Mouse (Mus musculus) thymus, adult 2 months (tissue): ENCODE data around the gene Cntn5. TPM values are rescaled to one million over a fixed set of nuclear protein-coding genes. Genes with fewer than 3 reads are reported as not detected.

Experiments used
- DNase-seq: peaks from one replicate; pipeline ENCODE4 v3.0.0; 2021
- H3K27ac ChIP-seq: fragments of 200-500 bp; 2 replicates; pipeline ENCODE4 v1.5.1; 2012; ENCODE audit warnings: low read length, control low read depth; ENCODE audit not compliant: control insufficient read depth, insufficient read depth
- H3K27me3 ChIP-seq: fragments of 200-500 bp; 2 replicates; pipeline ENCODE4 v1.6.1; 2012; ENCODE audit warnings: mild to moderate bottlenecking, low read length, moderate library complexity, mixed read lengths; ENCODE audit not compliant: control insufficient read depth, insufficient read depth
- H3K36me3 ChIP-seq: fragments of 200-500 bp; 2 replicates; pipeline ENCODE4 v1.6.1; 2012; ENCODE audit warnings: mild to moderate bottlenecking, low read length, moderate library complexity; ENCODE audit not compliant: control insufficient read depth, insufficient read depth
- H3K4me1 ChIP-seq: fragments of 200-500 bp; replicated peaks from 2 replicates; pipeline ENCODE4 v1.6.1; 2012; ENCODE audit warnings: low read length; ENCODE audit not compliant: control insufficient read depth, insufficient read depth
- H3K4me3 ChIP-seq: fragments of 200-500 bp; 2 replicates; pipeline ENCODE4 v1.5.1; 2012; ENCODE audit warnings: mild to moderate bottlenecking, low read length, control low read depth, moderate library complexity; ENCODE audit not compliant: control insufficient read depth, insufficient read depth
- CTCF ChIP-seq: fragments of 200-500 bp; IDR thresholded peaks from 2 replicates; pipeline ENCODE4 v1.5.1; 2012; ENCODE audit warnings: mild to moderate bottlenecking, control low read depth, low read length, moderate library complexity, borderline replicate concordance; ENCODE audit not compliant: control insufficient read depth, poor library complexity, insufficient read depth; ENCODE audit errors: extremely low read depth
- POLR2A ChIP-seq: fragments of 200-500 bp; IDR thresholded peaks from 2 replicates; pipeline ENCODE4 v1.6.1; 2012; ENCODE audit warnings: mild to moderate bottlenecking, low read length, control low read depth, moderate library complexity; ENCODE audit not compliant: control insufficient read depth, poor library complexity, insufficient read depth; ENCODE audit errors: extremely low read depth
- WGBS: fragments of 180-500 bp; shearing (Covaris S2); methylation state at CpG from one replicate; pipeline ENCODE4 v1.1.7; 2018; 5-methylcytosine and 5-hydroxymethylcytosine counted together
- polyA plus RNA-seq: library from polyadenylated mRNA; depleted of rRNA; stranded (reverse); fragments of >200 nt; gene quantifications from 2 replicates; pipeline ENCODE4 v1.2.3, GENCODE M21; 2012

The Cntn5 gene
- polyA plus RNA-seq, 1 experiment, result not detected

GRCm38 (mm10) chr9:10340751-10341150 lies 563.8 kb downstream of the Cntn5 start:
- Histone ChIP-seq H3K27ac (no peak overlapping the region), H3K36me3 (no peaks in the 10 kb centered on the region), H3K27me3 (no peaks in the 10 kb centered on the region), H3K4me1 (no peaks in the 10 kb centered on the region), H3K4me3 (no peak overlapping the region)
- TF ChIP-seq POLR2A (no peak), CTCF (no peak)
- DNase-seq, result no peak

- TF ChIP-seq CTCF, result no peak
- TF ChIP-seq POLR2A, result no peak
- no peak for DNase-seq
- no peak overlapping the region for H3K27ac ChIP-seq
- no peaks in the 10 kb centered on the region for H3K36me3 ChIP-seq
- H3K27me3 ChIP-seq, result no peaks in the 10 kb centered on the region
- 87% methylated on average over 1 of the region's 1 CpGs for WGBS
- no peaks in the 10 kb centered on the region for H3K4me1 ChIP-seq
- no peak overlapping the region for H3K4me3 ChIP-seq
Observed at GRCm38 (mm10) chr9:10339716-10340115, 564.9 kb downstream of the Cntn5 start.

- H3K27me3 ChIP-seq, result no peaks in the 10 kb centered on the region
- no peak overlapping the region for H3K27ac ChIP-seq
- no peaks in the 10 kb centered on the region for H3K4me1 ChIP-seq
- H3K36me3 ChIP-seq, result no peaks in the 10 kb centered on the region
- H3K4me3 ChIP-seq, result no peak overlapping the region
- 48% methylated on average over 7 of the region's 7 CpGs for WGBS
- no peak for TF ChIP-seq POLR2A
- no peak for TF ChIP-seq CTCF
- DNase-seq, result no peak
Observed at GRCm38 (mm10) chr9:10324697-10325368, 579.7 kb downstream of the Cntn5 start.

- no peak for DNase-seq
- no peak overlapping the region for H3K27ac ChIP-seq
- 48% methylated on average over 2 of the region's 2 CpGs for WGBS
- H3K27me3 ChIP-seq, result no peaks in the 10 kb centered on the region
- H3K36me3 ChIP-seq, result no peaks in the 10 kb centered on the region
- no peaks in the 10 kb centered on the region for H3K4me1 ChIP-seq
- no peak overlapping the region for H3K4me3 ChIP-seq
- no peak for TF ChIP-seq POLR2A
- no peak for TF ChIP-seq CTCF
Observed at GRCm38 (mm10) chr9:10269342-10269741, 635.2 kb downstream of the Cntn5 start.

- WGBS, result 83% methylated on average over 6 of the region's 6 CpGs
- Histone ChIP-seq H3K4me1 (no peaks in the 10 kb centered on the region), H3K4me3 (no peak overlapping the region), H3K27me3 (no peaks in the 10 kb centered on the region), H3K36me3 (no peaks in the 10 kb centered on the region), H3K27ac (no peak overlapping the region)
- TF ChIP-seq CTCF (no peak), POLR2A (no peak)
- DNase-seq, result no peak
Observed at GRCm38 (mm10) chr9:10268836-10269235, 635.7 kb downstream of the Cntn5 start.

GRCm38 (mm10) chr9:10265616-10266015 lies 639.0 kb downstream of the Cntn5 start:
- TF ChIP-seq CTCF (no peak), POLR2A (no peak)
- no peak for DNase-seq
- H3K4me1 ChIP-seq, result no peaks in the 10 kb centered on the region
- H3K27ac ChIP-seq, result no peak overlapping the region
- H3K4me3 ChIP-seq, result no peak overlapping the region
- WGBS, result 41% methylated on average over 3 of the region's 3 CpGs
- H3K36me3 ChIP-seq, result no peaks in the 10 kb centered on the region
- no peaks in the 10 kb centered on the region for H3K27me3 ChIP-seq

GRCm38 (mm10) chr9:10233364-10233763 lies 671.2 kb downstream of the Cntn5 start:
- Histone ChIP-seq H3K36me3 (no peaks in the 10 kb centered on the region), H3K27ac (no peak overlapping the region), H3K4me3 (no peak overlapping the region), H3K27me3 (no peaks in the 10 kb centered on the region), H3K4me1 (no peaks in the 10 kb centered on the region)
- DNase-seq, result no peak
- 89% methylated on average over 4 of the region's 4 CpGs for WGBS
- no peak for TF ChIP-seq CTCF
- TF ChIP-seq POLR2A, result no peak
